Mouse (Mus musculus) heart, adult 11 months (tissue): ENCODE measurements at regions not wholly inside any gene's neighbourhood (a gene's known extent, or its start where the extent isn't known, plus 50 kb on each side); places are given as distances from the start of the nearest gene placed in this dataset.

Experiments used
- DNase-seq: peaks from one replicate; pipeline ENCODE4 v3.0.0; 2022

DNA sequence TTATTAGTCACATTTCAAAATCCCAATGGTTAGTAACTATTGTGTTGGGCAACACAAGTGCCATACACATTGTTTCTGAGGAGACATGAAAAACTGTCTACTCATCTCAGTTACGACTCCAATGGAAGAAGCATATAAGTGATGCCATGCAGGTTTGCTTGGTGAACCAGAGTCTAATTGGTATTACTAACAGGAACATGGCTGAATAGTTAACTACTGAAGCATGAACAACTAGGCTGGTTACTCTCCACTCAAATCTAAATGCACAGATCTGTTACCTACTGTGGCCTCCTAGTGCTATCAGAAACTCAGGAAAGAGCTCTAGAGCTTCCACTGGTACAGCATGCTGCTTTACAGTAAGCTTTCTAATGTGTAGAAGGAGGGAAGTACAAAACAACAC, 503.5 kb upstream of the Sox9 start:
- DNase-seq, result no peak

GRCm38 (mm10) chr11:112282911-112283310, 499.1 kb upstream of the Sox9 start:
- DNase-seq, result no peak

- no peak for DNase-seq
Measured at GRCm38 (mm10) chr11:112298901-112299341, 483.1 kb upstream of the Sox9 start.

GRCm38 (mm10) chr11:112303091-112303490, 478.9 kb upstream of the Sox9 start:
- DNase-seq, result no peak

DNA sequence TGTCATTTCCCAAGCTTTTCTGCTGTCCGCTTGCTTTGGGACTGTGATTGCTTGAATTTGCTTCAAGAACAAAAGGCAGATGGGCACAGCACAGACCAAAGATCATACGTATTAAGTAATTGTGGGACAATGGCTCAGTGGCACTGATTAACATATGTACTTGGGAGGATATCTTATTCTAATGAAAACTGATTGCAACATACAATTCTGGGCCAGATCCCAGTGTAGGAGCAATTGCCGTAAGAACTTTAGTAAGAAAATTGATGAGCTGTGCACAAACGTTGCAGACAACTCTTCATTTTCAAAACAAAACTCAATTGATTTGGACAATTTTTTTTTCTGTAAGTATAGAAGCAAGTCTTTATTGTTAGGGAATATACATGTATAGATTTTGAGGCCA, 456.2 kb upstream of the Sox9 start:
- peak; percentile 7 for DNase-seq

GRCm38 (mm10) chr11:112327606-112328005, 454.4 kb upstream of the Sox9 start:
- peak; percentile 51 for DNase-seq

- DNase-seq, result no peak
Measured at GRCm38 (mm10) chr11:112345133-112345532, 436.9 kb upstream of the Sox9 start.

DNA sequence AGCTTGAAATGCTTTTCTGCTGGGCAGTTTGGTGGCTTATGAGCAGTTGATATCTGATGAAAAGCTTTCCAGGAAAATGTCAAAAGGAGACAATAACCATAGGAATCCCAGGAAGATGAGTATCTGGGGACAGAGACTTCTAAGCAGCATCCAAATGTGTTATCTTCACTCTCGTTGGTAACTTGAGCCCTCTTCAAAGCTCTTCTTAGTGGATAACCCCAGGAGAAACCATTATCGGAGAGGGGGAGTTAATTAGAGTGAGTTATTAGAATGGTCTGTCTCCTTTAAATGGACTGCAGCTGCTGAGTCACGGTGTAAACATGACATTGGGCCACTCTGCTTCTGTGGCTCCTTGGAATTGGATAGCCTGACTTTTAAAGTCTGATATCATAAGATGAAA, 436.4 kb upstream of the Sox9 start:
- no peak for DNase-seq

DNA sequence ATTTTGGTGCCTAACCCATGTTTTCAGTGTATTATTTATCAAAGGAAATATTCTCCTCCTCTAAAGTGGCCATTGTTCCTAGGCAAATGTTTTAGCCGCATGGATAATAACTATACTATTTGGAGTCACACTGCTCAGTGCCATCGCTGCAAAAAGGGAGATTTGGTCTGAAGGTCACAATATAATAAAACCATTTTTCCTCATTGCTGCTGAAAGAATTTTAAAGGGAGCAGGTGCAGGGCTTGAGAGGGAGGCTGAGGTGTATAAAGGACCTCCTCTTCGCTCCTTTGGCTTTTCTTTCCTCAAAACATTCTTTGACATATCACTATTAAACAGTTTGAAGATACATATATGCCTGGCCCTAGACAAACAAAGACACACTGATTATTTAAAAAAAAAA, 435.9 kb upstream of the Sox9 start:
- no peak for DNase-seq

DNA sequence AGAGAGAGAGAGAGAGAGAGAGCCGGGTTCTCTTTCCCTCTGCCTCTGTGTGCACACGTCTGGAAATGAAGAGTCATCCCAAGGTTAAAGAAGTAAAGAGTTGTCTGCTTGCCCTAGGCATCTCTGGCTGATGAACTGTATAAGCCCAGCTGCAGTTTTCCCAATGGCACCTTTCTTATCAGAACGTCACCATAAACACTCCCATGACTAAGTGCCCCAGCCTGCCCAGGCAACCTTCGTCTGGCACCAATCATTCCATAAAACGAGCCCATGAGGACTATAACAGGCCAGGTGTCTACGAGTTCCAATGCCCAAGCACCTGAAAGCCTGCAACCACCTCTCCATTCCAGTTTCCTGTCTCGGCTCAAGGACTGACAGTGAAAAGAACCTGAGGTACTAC, 435.5 kb upstream of the Sox9 start:
- DNase-seq, result no peak

DNA sequence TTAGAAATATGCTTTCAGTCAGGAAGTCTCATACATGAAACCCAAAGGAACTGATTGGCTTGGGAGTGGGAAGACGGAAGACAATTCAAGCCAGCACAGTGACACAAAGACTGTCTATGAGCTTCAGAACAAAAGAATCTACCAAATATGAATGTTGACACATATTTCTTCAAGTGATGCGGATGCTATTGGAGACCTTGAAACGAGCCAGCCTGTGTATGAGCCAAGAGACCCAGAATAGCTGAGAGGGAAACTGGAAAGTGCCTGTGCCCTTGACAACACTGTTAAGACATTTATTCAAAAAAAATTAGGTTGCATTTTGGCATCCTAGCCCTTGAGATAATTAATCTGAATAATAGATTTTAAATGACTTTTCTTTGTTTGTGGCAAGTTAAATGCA, 426.7 kb upstream of the Sox9 start:
- DNase-seq, result no peak

DNA sequence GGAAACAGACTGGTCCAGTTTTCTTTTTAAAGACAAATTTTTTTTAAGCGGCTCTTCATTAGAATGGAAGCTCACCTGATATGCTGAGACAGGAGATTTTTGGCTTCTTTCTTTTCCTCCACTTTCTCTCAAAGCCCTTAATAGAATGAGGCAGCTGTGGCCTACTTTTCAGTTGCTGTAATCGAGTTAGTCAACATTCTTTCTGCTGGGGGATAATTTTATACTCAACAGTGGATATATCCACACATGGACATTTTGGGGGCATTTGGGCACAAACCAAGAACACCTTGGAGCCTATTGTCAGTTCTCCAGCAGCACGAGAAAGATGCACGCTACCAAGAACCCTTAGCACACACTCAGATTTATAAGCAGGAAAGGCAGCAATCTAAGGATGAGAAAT, 415.3 kb upstream of the Sox9 start:
- DNase-seq, result no peak

DNA sequence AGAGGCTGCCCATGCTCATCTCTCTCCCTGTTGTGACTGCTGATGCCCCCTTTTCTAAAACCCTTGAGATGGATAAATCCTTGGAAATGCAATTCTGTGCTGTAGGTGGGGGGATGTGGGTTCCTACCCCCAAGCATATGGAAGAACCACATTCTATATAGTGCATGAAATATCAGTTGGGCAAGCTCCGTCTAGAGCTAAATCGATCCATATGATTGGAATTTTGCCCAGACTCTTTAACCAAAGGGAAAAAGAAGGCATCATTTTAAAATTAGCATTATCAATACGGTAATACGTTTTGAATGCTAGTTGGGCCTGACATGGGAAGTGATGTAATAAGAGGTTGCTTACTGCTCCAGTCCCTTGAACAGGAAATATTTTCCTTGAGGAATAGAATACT, 411.1 kb upstream of the Sox9 start:
- no peak for DNase-seq

GRCm38 (mm10) chr11:112400069-112400468, 382.0 kb upstream of the Sox9 start:
- no peak for DNase-seq

DNA sequence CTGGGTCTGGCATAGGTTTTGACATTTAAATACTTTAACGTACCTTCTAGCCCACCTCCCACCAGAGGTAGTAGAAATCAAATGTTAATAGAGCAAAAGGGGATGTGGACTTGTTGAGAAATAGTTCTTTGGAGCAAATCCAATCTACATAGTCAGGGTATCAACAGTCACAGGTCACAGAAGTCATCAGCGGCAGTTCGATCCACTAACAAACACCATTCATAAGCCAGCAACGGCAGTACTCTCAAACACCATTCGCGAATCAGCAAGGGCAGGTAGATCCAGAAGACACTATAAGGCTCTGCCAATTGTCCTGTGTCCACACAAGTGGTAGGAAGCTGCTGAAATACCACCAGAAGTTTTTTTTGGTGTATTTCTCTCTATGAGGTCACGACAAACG, 374.3 kb upstream of the Sox9 start:
- no peak for DNase-seq

GRCm38 (mm10) chr11:112412434-112412833, 369.6 kb upstream of the Sox9 start:
- DNase-seq, result no peak

GRCm38 (mm10) chr11:112442639-112443038, 339.4 kb upstream of the Sox9 start:
- DNase-seq, result no peak

- no peak for DNase-seq
Measured at GRCm38 (mm10) chr11:112443890-112444289, 338.1 kb upstream of the Sox9 start.

DNA sequence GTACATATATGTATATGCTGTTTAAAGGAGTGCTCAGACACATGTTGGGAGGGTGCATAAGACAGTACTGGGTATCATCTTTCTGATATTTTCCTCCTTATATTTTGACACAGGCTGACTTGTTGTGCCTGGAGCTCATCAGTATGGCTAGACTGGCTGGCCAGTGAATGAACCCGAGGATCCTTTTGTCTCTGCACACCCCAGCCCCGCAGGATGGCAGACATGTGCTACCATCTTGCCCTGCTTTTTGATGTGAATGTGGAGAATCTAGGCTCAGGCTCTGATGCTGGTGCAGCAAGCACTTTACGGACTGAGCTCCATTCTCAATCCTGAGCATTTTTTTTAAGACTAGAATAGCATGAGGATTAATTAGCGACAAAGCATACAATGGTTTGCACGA, 332.4 kb upstream of the Sox9 start:
- DNase-seq, result no peak

GRCm38 (mm10) chr11:112450227-112450626, 331.8 kb upstream of the Sox9 start:
- no peak for DNase-seq

DNA sequence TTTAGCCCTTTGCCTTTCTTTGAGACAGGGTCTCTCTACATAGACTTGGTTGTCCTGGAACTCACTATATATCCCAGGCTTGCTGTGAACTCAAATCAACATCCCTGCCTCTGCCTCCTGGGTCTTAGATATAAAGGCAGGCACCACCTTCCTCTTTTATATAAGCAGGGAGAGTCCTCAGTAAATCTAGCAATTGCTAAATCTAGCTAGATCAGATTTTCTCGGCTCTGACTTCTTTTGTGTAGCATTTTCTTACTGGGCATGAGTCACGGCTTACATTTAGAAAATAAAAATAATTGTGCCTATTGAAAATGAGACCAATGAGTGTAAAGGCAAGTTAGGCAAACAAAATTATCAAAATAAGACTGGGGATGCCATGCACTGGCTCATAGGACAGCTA, 323.9 kb upstream of the Sox9 start:
- peak; percentile 16 for DNase-seq

GRCm38 (mm10) chr11:112463121-112463520, 318.9 kb upstream of the Sox9 start:
- no peak for DNase-seq

DNA sequence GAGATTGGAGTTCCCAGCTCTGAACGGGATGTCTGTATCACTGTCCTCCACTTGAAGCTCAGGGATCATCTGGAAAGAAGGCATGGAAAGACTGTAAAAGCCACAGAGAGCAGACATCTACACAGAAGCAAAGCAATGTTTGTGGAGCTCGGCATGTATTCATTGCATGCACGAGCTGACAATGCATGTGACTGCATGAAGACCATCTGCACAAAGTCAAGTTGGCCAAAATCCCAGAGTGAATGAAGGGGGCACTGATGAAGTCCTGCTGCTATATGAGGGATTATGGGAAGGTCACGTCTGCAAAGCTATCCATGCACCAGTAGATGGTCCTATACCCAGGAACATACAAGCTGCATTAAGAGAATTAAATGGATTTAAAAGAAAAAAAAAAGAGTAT, 317.6 kb upstream of the Sox9 start:
- no peak for DNase-seq

- DNase-seq, result no peak
Measured at GRCm38 (mm10) chr11:112470336-112470735, 311.7 kb upstream of the Sox9 start.

DNA sequence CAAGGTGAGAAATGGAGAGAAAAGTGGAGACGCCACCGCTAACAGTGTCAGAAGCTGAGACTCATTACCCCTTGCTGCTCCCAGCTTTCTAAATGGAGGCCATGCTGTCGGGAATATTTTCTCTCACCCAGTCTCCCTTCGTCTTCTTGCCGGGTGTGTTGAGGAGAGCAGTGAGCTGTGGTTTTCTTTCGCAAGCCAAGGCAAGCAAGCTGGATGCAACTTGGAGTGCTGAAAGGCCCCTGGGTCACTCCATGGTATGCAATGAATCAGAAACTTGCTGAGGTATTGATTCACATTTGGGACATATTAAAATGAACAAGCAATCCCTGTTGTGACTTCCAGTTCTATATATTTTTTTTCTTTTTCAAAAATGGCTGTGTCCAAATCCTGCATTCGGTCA, 308.8 kb upstream of the Sox9 start:
- DNase-seq, result no peak

DNA sequence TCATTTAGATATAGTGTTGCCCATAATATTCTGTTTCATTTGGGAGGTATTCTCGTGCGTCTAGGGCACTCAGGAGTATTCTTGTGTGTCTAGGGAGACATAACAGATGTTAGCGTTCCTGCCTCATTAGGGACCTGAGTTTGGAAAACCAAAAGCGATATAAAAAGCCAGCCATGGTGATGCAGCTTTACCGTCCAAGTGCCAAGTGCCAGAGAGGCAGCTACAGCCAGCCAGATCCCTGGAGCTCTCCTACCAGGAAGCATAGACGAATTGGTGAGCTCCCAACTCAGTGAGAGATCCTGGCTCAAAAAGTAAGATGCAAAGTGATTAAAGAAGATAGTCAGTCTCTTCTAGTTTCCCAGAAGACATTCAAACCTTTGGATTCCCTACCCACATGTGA, 308.3 kb upstream of the Sox9 start:
- DNase-seq, result peak; percentile 71
